Mouse (Mus musculus): ENCODE results near the gene Gm20479.

DNA sequence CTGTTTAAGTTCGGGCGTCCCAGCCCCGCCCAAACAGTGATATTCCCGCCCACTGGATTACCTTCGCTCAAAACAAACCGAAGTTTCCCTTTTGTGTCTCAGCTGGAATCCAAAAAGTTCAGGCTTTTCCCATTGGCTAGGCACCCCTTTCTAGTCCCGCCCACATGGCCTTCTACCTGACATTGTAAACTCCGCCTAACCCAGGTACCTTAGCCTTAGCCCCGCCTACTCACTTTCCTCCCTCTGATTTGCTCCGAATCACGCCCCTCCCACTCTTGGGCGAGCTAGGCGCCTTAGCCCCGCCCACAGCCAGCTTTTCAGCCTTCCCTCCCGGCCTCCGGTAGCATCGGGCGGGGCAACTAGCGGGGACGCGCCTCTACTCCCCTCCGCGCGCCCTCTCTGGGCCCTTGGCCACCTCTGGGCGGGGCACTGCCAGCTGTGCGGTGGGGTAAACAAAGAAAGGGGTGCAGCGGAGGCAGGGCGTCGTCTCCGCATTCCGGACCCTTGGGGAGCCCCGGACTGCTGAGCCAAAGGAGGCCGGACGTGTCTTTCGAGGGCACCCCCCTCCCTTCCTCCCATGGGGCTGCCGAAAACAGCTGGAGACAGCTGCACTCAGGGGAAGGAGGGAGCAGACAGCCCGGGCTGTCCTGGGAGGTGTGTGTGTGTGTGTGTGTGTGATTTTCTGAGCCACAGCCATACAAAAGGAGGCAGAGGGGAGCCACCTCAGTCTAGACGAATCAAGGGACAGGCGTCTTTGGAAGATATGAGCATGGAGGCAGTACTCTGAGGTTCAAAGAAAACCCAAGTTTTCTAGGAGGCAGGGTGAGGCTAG is 26.3 kb downstream of the Gm20479 start:
- TF ChIP-seq CTCF (IDR thresholded peaks at IDR 0.05; ENCODE audit: low read depth) (no peak), EP300 (IDR thresholded peaks at IDR 0.05; ENCODE audit: low read depth) (no peak)
